ENCODE assay signal across 9 mouse cellular contexts in the genomic region with DNA sequence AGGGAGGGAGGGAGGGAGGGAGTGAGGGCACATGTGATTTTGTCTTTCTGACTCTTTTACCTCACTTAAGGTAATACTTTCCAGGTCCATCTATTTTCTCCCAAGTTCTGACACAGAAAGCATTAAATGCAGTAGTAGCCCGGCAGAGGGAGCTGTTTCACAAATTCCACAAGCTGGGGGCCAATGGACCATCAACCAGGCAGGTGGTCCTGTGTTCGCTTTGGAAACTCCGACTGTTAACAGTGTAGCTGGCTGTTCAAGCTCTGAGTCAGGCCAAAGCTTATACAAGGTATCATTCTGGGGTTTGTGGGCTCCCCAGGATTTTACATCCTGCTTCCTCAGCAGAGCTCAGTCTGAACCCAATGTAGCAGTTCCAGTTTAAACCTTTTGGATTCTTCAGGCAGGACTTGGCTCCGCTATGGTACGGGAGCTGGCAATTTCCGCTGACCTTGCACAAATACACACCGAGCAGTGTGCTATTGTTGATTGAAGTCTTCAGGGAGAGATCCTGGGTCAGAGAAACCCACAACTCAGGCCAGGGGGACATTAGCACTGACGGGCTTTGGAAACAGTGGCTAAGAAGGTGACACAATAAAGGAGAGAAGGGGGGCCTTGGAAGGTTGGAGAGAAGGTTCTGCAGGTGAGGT.
DNase-seq lines count a peak whose midpoint lies in the region; ATAC-seq and TF ChIP-seq lines count a peak whose summit lies in the region.
"Had no signal": no experiment of that assay in that cellular context is flagged by ENCODE, and none has a peak within 500 bp of the region (broad histone marks: within the 10 kb centered on the region; RNA-seq: fewer than 3 reads in every experiment).

No protein-coding gene starts in this region.

- H3K4me3 ChIP-seq in kidney, postnatal 0 days (replicated peaks; ENCODE audit: low read depth, low read length) = no peak overlapping the region
- H3K4me3 ChIP-seq in kidney, embryonic 14.5 days (ENCODE audit: low read length) = no peak overlapping the region
- no peak overlapping the region for H3K4me3 ChIP-seq in hindbrain, embryonic 12.5 days
- no peak overlapping the region for H3K4me3 ChIP-seq in liver, adult 2 months (ENCODE audit: insufficient read depth, low read depth, low read length)
- H3K4me3 ChIP-seq: erythroblast, embryonic 14.5 days had no signal

- H3K9ac ChIP-seq in kidney, postnatal 0 days (ENCODE audit: low read depth, low read length) = no peak overlapping the region
- no peak overlapping the region for H3K9ac ChIP-seq in kidney, embryonic 14.5 days (ENCODE audit: low read depth, low read length)
- no peak overlapping the region for H3K9ac ChIP-seq in hindbrain, embryonic 12.5 days
- no peak overlapping the region for H3K9ac ChIP-seq in liver, adult 2 months (ENCODE audit: low read depth, low read length)

- H3K27me3 ChIP-seq in kidney, postnatal 0 days (ENCODE audit: insufficient read depth, low read length) = no peaks in the 10 kb centered on the region
- 0 out of 2 replicates have a peak, but pooled peaks cover 4% of the 10 kb centered on the region for H3K27me3 ChIP-seq in kidney, embryonic 14.5 days (ENCODE audit: control insufficient read depth, insufficient read depth, low read length)
- no peaks in the 10 kb centered on the region for H3K27me3 ChIP-seq in hindbrain, embryonic 12.5 days
- H3K27me3 ChIP-seq in liver, adult 2 months (ENCODE audit: control insufficient read depth, insufficient read depth, low read length) = no peaks in the 10 kb centered on the region

- peak; percentile 79 for TF ChIP-seq CTCF in kidney, postnatal 0 days (IDR thresholded peaks at IDR 0.05; ENCODE audit: low read depth)
- TF ChIP-seq CTCF in liver, adult 2 months (IDR thresholded peaks at IDR 0.05; ENCODE audit: low read depth, low read length) = peak; percentile 63

- peak; percentile 87 for DNase-seq in kidney, postnatal 0 days (ENCODE audit: low spot score)
- DNase-seq in WW6 (ENCODE audit: low read depth, low spot score) = peak; percentile 31
- DNase-seq in embryo, embryonic 9.5 days (ENCODE audit: extremely low spot score) = peak; percentile 75
- DNase-seq in liver, adult 2 months (ENCODE audit: extremely low read depth, low read depth, low spot score) = peak; percentile 37
- DNase-seq in right cerebral cortex, postnatal 25 days = peak; percentile 11

- no peak overlapping the region for H3K27ac ChIP-seq in kidney, postnatal 0 days
- no peak overlapping the region for H3K27ac ChIP-seq in kidney, embryonic 14.5 days (ENCODE audit: low read depth, low read length)
- H3K27ac ChIP-seq in hindbrain, embryonic 12.5 days = no peak overlapping the region
- no peak overlapping the region for H3K27ac ChIP-seq in liver, adult 2 months (replicated peaks; ENCODE audit: insufficient read depth, low read depth, low read length)

- H3K36me3 ChIP-seq in kidney, postnatal 0 days (ENCODE audit: insufficient read depth, low read length) = no peaks in the 10 kb centered on the region
- H3K36me3 ChIP-seq in kidney, embryonic 14.5 days (ENCODE audit: control insufficient read depth, insufficient read depth, low read length) = no peaks in the 10 kb centered on the region
- no peaks in the 10 kb centered on the region for H3K36me3 ChIP-seq in hindbrain, embryonic 12.5 days
- no peaks in the 10 kb centered on the region for H3K36me3 ChIP-seq in liver, adult 2 months (ENCODE audit: control insufficient read depth, insufficient read depth, low read length)

- no peak for TF ChIP-seq POLR2A in liver, adult 2 months (IDR thresholded peaks at IDR 0.05; ENCODE audit: extremely low read depth, insufficient read depth, low read length)

- H3K9me3 ChIP-seq in kidney, postnatal 0 days (replicated peaks; ENCODE audit: low read length) = no peaks in the 10 kb centered on the region
- H3K9me3 ChIP-seq in kidney, embryonic 14.5 days (ENCODE audit: control insufficient read depth, low read length) = no peaks in the 10 kb centered on the region; the same call in 1 of the 2 replicates
- no peaks in the 10 kb centered on the region for H3K9me3 ChIP-seq in hindbrain, embryonic 12.5 days (replicated peaks)

- WGBS in kidney, postnatal 0 days = 39% methylated on average over 8 of the region's 8 CpGs
- 41% methylated on average over 8 of the region's 8 CpGs for WGBS in kidney, embryonic 14.5 days
- WGBS in hindbrain, embryonic 12.5 days = 37% methylated on average over 8 of the region's 8 CpGs
- 33% methylated on average over 8 of the region's 8 CpGs for WGBS in liver, adult 2 months

- no peak for ATAC-seq in kidney, postnatal 0 days (replicated peaks; ENCODE audit: low FRiP score, low read depth)
- ATAC-seq in kidney, embryonic 14.5 days (ENCODE audit: low FRiP score, low TSS enrichment) = no peak
- ATAC-seq in hindbrain, embryonic 12.5 days (ENCODE audit: low FRiP score) = 0 out of 2 replicates have a peak, but pooled peaks have one; percentile 29
- ATAC-seq in megakaryocyte-erythroid progenitor cell, adult 5-6 weeks (replicated peaks; ENCODE audit: low FRiP score, low TSS enrichment, poor library complexity, severe bottlenecking) = no peak

- H3K4me2 ChIP-seq in kidney, postnatal 0 days (ENCODE audit: low read length) = no peak overlapping the region
- no peak overlapping the region for H3K4me2 ChIP-seq in kidney, embryonic 14.5 days (replicated peaks; ENCODE audit: low read depth, low read length)
- no peak overlapping the region for H3K4me2 ChIP-seq in hindbrain, embryonic 12.5 days (replicated peaks)

- peaks cover 9% of the 10 kb centered on the region for H3K4me1 ChIP-seq in kidney, postnatal 0 days (replicated peaks; ENCODE audit: insufficient read depth, low read length)
- H3K4me1 ChIP-seq in kidney, embryonic 14.5 days (ENCODE audit: control insufficient read depth, insufficient read depth, low read length) = peaks cover 18% of the 10 kb centered on the region
- peaks cover 13% of the 10 kb centered on the region for H3K4me1 ChIP-seq in hindbrain, embryonic 12.5 days
- peaks cover 12% of the 10 kb centered on the region for H3K4me1 ChIP-seq in liver, adult 2 months (ENCODE audit: control insufficient read depth, insufficient read depth, low read length)

- no peaks in the 10 kb centered on the region for H3K79me2 ChIP-seq in liver, adult 2 months (ENCODE audit: control insufficient read depth, insufficient read depth, low read length)

Comparison
In these comparisons a context has a peak if more than half of its experiments do, and no peak if none do; other contexts are left out.
1. DNase-seq: peak in every context shown above with its lines; median percentile 87 in kidney, postnatal 0 days; 75 in embryo, embryonic 9.5 days; 37 in liver, adult 2 months; 31 in WW6; 11 in right cerebral cortex, postnatal 25 days.